Mouse (Mus musculus) liver, embryonic 14.5 days (tissue): Measurements from ENCODE around the gene Glipr1. TPM values are rescaled to one million over a fixed set of nuclear protein-coding genes. Genes with fewer than 3 reads are reported as not detected.
"Not testable (repeated sequence)": the region's sequence is repeated elsewhere in the genome, so short reads cannot be mapped to it uniquely, and the experiment has no call there.

Experiments used
- ATAC-seq: fragments of 200-750 bp; cut with Nextera tagmentation; 2 replicates; pipeline ENCODE4 v1.8.0; 2017; ENCODE audit warnings: moderate number of reproducible peaks, mild to moderate bottlenecking, moderate library complexity; ENCODE audit not compliant: insufficient read depth
- DNase-seq, 3 experiments: peaks; one replicate each; pipeline ENCODE4 v3.0.0-alpha.2; 2012 to 2013; ENCODE audit warnings: low read depth in 3 of 3, low spot score in 3 of 3
- H3K27ac ChIP-seq: fragments of 300-500 bp; sonication (generic); 2 replicates; pipeline ENCODE4 v1.5.1; 2014; ENCODE audit warnings: moderate library complexity, mild to moderate bottlenecking, control low read depth, inconsistent platforms
- H3K27me3 ChIP-seq: fragments of 300-500 bp; sonication (generic); 2 replicates; pipeline ENCODE4 v1.6.1; 2014; ENCODE audit warnings: mild to moderate bottlenecking, low read length, moderate library complexity; ENCODE audit not compliant: control insufficient read depth, insufficient read depth
- H3K36me3 ChIP-seq: fragments of 300-500 bp; sonication (generic); replicated peaks from 2 replicates; pipeline ENCODE4 v1.6.1; 2014; ENCODE audit warnings: low read depth; ENCODE audit not compliant: control insufficient read depth, insufficient read depth
- H3K4me1 ChIP-seq, 2 experiments: fragments of 200-500 bp in 1 of 2; fragments of 300-500 bp in 1 of 2; sonication (generic) in 1 of 2; replicated peaks; 2 replicates each; pipeline ENCODE4 v1.6.1; 2012 to 2014; ENCODE audit warnings: antibody characterized with exemption in 1 of 2, inconsistent platforms in 1 of 2, low read length in 1 of 2; ENCODE audit not compliant: control insufficient read depth in 2 of 2, insufficient read depth in 2 of 2
- H3K4me2 ChIP-seq: fragments of 300-500 bp; sonication (generic); 2 replicates; pipeline ENCODE4 v1.6.1; 2014; ENCODE audit warnings: low read depth, mild to moderate bottlenecking, control low read depth, moderate library complexity
- H3K4me3 ChIP-seq, 2 experiments: fragments of 200-500 bp in 1 of 2; fragments of 300-500 bp in 1 of 2; sonication (generic) in 1 of 2; 2 replicates each; pipeline ENCODE4 v1.5.1; 2012 to 2014; ENCODE audit warnings: low read depth in 2 of 2, low read length in 2 of 2, mild to moderate bottlenecking in 2 of 2, control low read depth in 1 of 2, inconsistent platforms in 1 of 2, moderate library complexity in 1 of 2; ENCODE audit not compliant: insufficient read depth in 1 of 2
- H3K9ac ChIP-seq: fragments of 300-500 bp; sonication (generic); replicated peaks from 2 replicates; pipeline ENCODE4 v1.6.1; 2014; ENCODE audit warnings: mild to moderate bottlenecking, control low read depth, moderate library complexity
- H3K9me3 ChIP-seq: fragments of 300-500 bp; sonication (generic); 2 replicates; pipeline ENCODE4 v1.6.1; 2016; ENCODE audit warnings: low read length, mixed read lengths; ENCODE audit not compliant: control insufficient read depth
- CTCF ChIP-seq: IDR thresholded peaks from 2 replicates; pipeline ENCODE4 v1.5.1; 2016; ENCODE audit warnings: antibody characterized with exemption, low read depth, control low read depth
- EP300 ChIP-seq: IDR thresholded peaks from 2 replicates; pipeline ENCODE4 v1.6.1; 2016; ENCODE audit warnings: antibody characterized with exemption, low read depth
- WGBS: fragments of 180-500 bp; shearing (Covaris S2); extraction: QIAGEN DNeasy Blood & Tissue Kit; methylation state at CpG from one replicate; pipeline ENCODE4 v1.1.7; 2014; ENCODE audit not compliant: insufficient replicate concordance; 5-methylcytosine and 5-hydroxymethylcytosine counted together
- polyA plus RNA-seq, 2 experiments: library from polyadenylated mRNA; depleted of rRNA in 1 of 2; stranded (reverse) in 1 of 2; unstranded in 1 of 2; fragments of >200 nt; fragmentation: Nextera tagmentation in 1 of 2; extraction: Ambion mirVana in 1 of 2; gene quantifications; 2 replicates each; pipeline versions ENCODE4 v1.2.1 to v1.2.3; 2012 to 2014

Gene Glipr1
- polyA plus RNA-seq, 2 experiments, result 8.7 to 9.7 TPM

- Histone ChIP-seq H3K36me3 (no peaks in the 10 kb centered on the region), H3K9ac (no peak overlapping the region), H3K27me3 (no peaks in the 10 kb centered on the region), H3K27ac (no peak overlapping the region), H3K4me3 (no peak overlapping the region), H3K4me1 (no peaks in the 10 kb centered on the region), H3K4me2 (no peak overlapping the region), H3K9me3 (no peaks in the 10 kb centered on the region)
- DNase-seq (no peak), ATAC-seq (no peak)
- WGBS, result 36% methylated on average over 2 of the region's 2 CpGs
- TF ChIP-seq CTCF, result no peak
Measured at GRCm38 (mm10) chr10:112023585-112023984, 21.2 kb upstream of the Glipr1 start.

- H3K36me3 ChIP-seq, ATAC-seq, H3K9ac ChIP-seq, H3K4me3 ChIP-seq, H3K4me2 ChIP-seq, H3K9me3 ChIP-seq, DNase-seq, H3K27ac ChIP-seq, H3K27me3 ChIP-seq, H3K4me1 ChIP-seq: not testable (repeated sequence)
- 55% methylated on average over 1 of the region's 1 CpGs for WGBS
Measured at GRCm38 (mm10) chr10:112009511-112009910, 7.1 kb upstream of the Glipr1 start.

GRCm38 (mm10) chr10:112001756-112002520, 493 bp downstream of the Glipr1 start:
- 19% methylated on average over 9 of the region's 9 CpGs for WGBS
- DNase-seq, result no peak
- no peaks in the 10 kb centered on the region for H3K9me3 ChIP-seq
- H3K4me1 ChIP-seq, result peaks cover 18 to 30% of the 10 kb centered on the region in 2 experiments
- H3K4me3 ChIP-seq, result peak overlapping the region in 1 of 2 experiments; percentile 4; a peak in 2 of 4 replicates
- TF ChIP-seq CTCF, result no peak
- no peak for TF ChIP-seq EP300
- no peak overlapping the region for H3K9ac ChIP-seq
- H3K4me2 ChIP-seq, result peak overlapping the region; percentile 48
- no peaks in the 10 kb centered on the region for H3K36me3 ChIP-seq
- H3K27me3 ChIP-seq, result no peaks in the 10 kb centered on the region
- ATAC-seq, result peak; percentile 40; the same call in 1 of the 2 replicates
- H3K27ac ChIP-seq, result peak overlapping the region; percentile 19; the same call in 1 of the 2 replicates

- TF ChIP-seq EP300 (no peak), CTCF (no peak)
- ATAC-seq, result no peak
- Histone ChIP-seq H3K4me3 (no peak overlapping the region), H3K9me3 (no peaks in the 10 kb centered on the region), H3K27ac (no peak overlapping the region), H3K4me1 (peaks cover 18 to 30% of the 10 kb centered on the region in 2 experiments), H3K9ac (no peak overlapping the region), H3K36me3 (no peaks in the 10 kb centered on the region), H3K4me2 (peak overlapping the region; percentile 48; the same call in 1 of the 2 replicates), H3K27me3 (no peaks in the 10 kb centered on the region)
- DNase-seq, result no peak
- 59% methylated on average over 2 of the region's 2 CpGs for WGBS
Measured at GRCm38 (mm10) chr10:112001350-112001749, 1.1 kb downstream of the Glipr1 start.

- DNase-seq, result no peak
- Histone ChIP-seq H3K27me3 (no peaks in the 10 kb centered on the region), H3K36me3 (no peaks in the 10 kb centered on the region), H3K27ac (no peak overlapping the region), H3K9me3 (no peaks in the 10 kb centered on the region), H3K4me2 (no peak overlapping the region), H3K4me3 (no peak overlapping the region), H3K9ac (no peak overlapping the region), H3K4me1 (peaks cover 18 to 30% of the 10 kb centered on the region in 2 experiments)
- TF ChIP-seq EP300, result 0 out of 2 replicates have a peak, but pooled peaks have one; percentile 6
- TF ChIP-seq CTCF, result no peak
- 15% methylated on average over 5 of the region's 5 CpGs for WGBS
- no peak for ATAC-seq
Measured at GRCm38 (mm10) chr10:112000568-112000967, 1.9 kb downstream of the Glipr1 start.
